Comparison of ENCODE assay signal across 8 mouse cellular contexts in the genomic region with DNA sequence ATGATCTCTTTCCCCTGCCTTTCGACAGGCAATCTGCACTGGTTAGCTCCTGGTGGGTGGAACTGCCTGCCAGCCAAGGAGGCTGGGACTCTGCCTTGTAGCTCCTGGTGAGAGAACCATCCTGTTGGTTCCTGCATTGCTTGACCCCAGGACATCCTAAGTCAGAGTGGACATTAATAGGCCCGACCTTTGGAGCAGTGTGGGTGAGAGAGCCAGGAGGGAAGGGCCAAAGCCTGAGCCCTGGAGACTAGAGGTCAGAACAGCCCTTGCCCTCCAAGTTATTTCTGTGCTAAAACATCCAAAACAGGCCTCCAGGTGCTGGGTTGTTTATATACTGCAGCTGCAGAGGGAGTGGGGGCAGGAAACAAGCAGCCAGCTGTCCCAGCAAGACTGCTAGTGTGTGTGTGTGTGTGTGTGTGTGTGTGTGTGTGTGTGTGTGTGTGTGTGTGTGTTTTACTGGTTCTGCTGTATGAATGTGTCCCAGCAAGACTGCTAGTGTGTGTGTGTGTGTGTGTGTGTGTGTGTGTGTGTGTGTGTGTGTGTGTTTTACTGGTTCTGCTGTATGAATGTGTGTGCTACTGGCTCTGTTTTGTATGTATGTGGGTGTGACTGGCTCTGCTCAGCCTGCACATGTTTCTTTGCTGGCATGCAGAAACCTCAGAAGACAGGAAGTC. TPM values are rescaled to one million over a fixed set of nuclear protein-coding genes. Genes with fewer than 3 reads are reported as not detected.
DNase-seq lines count a peak whose midpoint lies in the region; ATAC-seq and TF ChIP-seq lines count a peak whose summit lies in the region.

No protein-coding gene starts in this region.

- H3K27me3 ChIP-seq in MEL (ENCODE audit: control insufficient read depth in 1 of 2, insufficient read depth in 2 of 2, low read length in 2 of 2): no peaks in the 10 kb centered on the region
- no peaks in the 10 kb centered on the region for H3K27me3 ChIP-seq in kidney, postnatal 0 days (ENCODE audit: insufficient read depth, low read length)

- H3K79me2 ChIP-seq in MEL (ENCODE audit: control insufficient read depth, insufficient read depth, low read length, poor library complexity): no peaks in the 10 kb centered on the region

- no peaks in the 10 kb centered on the region for H3K9me3 ChIP-seq in MEL (replicated peaks; ENCODE audit: insufficient read depth, low read length)
- H3K9me3 ChIP-seq in kidney, postnatal 0 days (replicated peaks; ENCODE audit: low read length): no peaks in the 10 kb centered on the region

- ATAC-seq in kidney, postnatal 0 days (replicated peaks; ENCODE audit: low FRiP score, low read depth): peak; percentile 73

- H3K36me3 ChIP-seq in MEL (ENCODE audit: control insufficient read depth in 1 of 2, insufficient read depth in 2 of 2, low read length in 2 of 2): peaks cover 0 to 24% of the 10 kb centered on the region in 2 experiments; a peak in 2 of 4 replicates
- no peaks in the 10 kb centered on the region for H3K36me3 ChIP-seq in kidney, postnatal 0 days (ENCODE audit: insufficient read depth, low read length)

- peaks cover 23 to 29% of the 10 kb centered on the region in 2 experiments for H3K4me1 ChIP-seq in MEL (ENCODE audit: control insufficient read depth in 1 of 2, insufficient read depth in 2 of 2, low read length in 2 of 2)
- peaks cover 5% of the 10 kb centered on the region for H3K4me1 ChIP-seq in kidney, postnatal 0 days (replicated peaks; ENCODE audit: insufficient read depth, low read length)

- H3K27ac ChIP-seq in MEL (ENCODE audit: control insufficient read depth, low read depth, low read length): no peak overlapping the region
- H3K27ac ChIP-seq in kidney, postnatal 0 days: 0 out of 2 replicates have a peak overlapping the region, but pooled peaks have one; percentile 25

- TF ChIP-seq RAD21 in MEL (IDR thresholded peaks at IDR 0.05; ENCODE audit: low read depth, low read length): no peak

- no peak for TF ChIP-seq EP300 in MEL (IDR thresholded peaks at IDR 0.05; ENCODE audit: low read depth in 1 of 2, low read length in 2 of 2)

- TF ChIP-seq CTCF in MEL (IDR thresholded peaks at IDR 0.05 in 2 of 3, conservative IDR thresholded peaks at IDR 0.05 in 1 of 3; ENCODE audit: control insufficient read depth in 1 of 3, insufficient read depth in 1 of 3, low read depth in 2 of 3, low read length in 3 of 3, poor library complexity in 1 of 3, severe bottlenecking in 1 of 3): no peak
- no peak for TF ChIP-seq CTCF in kidney, postnatal 0 days (IDR thresholded peaks at IDR 0.05; ENCODE audit: low read depth)

- 10% methylated on average over 2 of the region's 2 CpGs for WGBS in kidney, postnatal 0 days

- H3K4me2 ChIP-seq in kidney, postnatal 0 days (ENCODE audit: low read length): no peak overlapping the region

- no peak overlapping the region for H3K4me3 ChIP-seq in MEL (ENCODE audit: control insufficient read depth in 1 of 2, insufficient read depth in 1 of 2, low read depth in 2 of 2, low read length in 2 of 2)
- no peak overlapping the region for H3K4me3 ChIP-seq in kidney, postnatal 0 days (replicated peaks; ENCODE audit: low read depth, low read length)

- DNase-seq in adrenal gland, adult (ENCODE audit: inconsistent age in 2 of 2, low spot score in 1 of 2): peak; percentile 46 to 72
- no peak for DNase-seq in adrenal gland, postnatal 4 days (ENCODE audit: low spot score in 2 of 2)
- DNase-seq in MEL (ENCODE audit: low read depth, low spot score): no peak
- DNase-seq in gastrocnemius, adult 8-10 months (ENCODE audit: low spot score in 2 of 2): peak; percentile 26 to 54
- DNase-seq in kidney, postnatal 0 days (ENCODE audit: low spot score): peak; percentile 70
- peak; percentile 46 to 67 for DNase-seq in lung, postnatal 4 days
- DNase-seq in thymus, postnatal 36 days: peak; percentile 83 to 87
- no peak for DNase-seq in layer of hippocampus, postnatal 10 days (ENCODE audit: low spot score in 2 of 2)

- no peak overlapping the region for H3K9ac ChIP-seq in MEL (ENCODE audit: control insufficient read depth, low read depth, low read length, poor library complexity, severe bottlenecking)
- no peak overlapping the region for H3K9ac ChIP-seq in kidney, postnatal 0 days (ENCODE audit: low read depth, low read length)

- TF ChIP-seq POLR2A in MEL (IDR thresholded peaks at IDR 0.05; ENCODE audit: control insufficient read depth in 1 of 2, insufficient read depth in 1 of 2, low read depth in 1 of 2, low read length in 2 of 2, poor library complexity in 1 of 2): no peak

TF ChIP-seq in MEL, 35 proteins besides CTCF, POLR2A, EP300 and RAD21:
- TF ChIP-seq MXI1 (IDR thresholded peaks at IDR 0.05; ENCODE audit: low read depth, low read length): peak; percentile 26; the same call in 1 of the 2 replicates
- TF ChIP-seq ETS1 (IDR thresholded peaks at IDR 0.05; ENCODE audit: low read depth, low read length): peak; percentile 60; the same call in 1 of the 2 replicates
- no peak for TF ChIP-seq NELFE (IDR thresholded peaks at IDR 0.05; ENCODE audit: low read depth, low read length)
- TF ChIP-seq MAFK (IDR thresholded peaks at IDR 0.05; ENCODE audit: borderline replicate concordance, low read depth, low read length): no peak
- TF ChIP-seq MAZ (IDR thresholded peaks at IDR 0.05; ENCODE audit: low read depth, low read length): no peak
- TF ChIP-seq ZMIZ1 (IDR thresholded peaks at IDR 0.05; ENCODE audit: low read depth, low read length): no peak
- no peak for TF ChIP-seq GABPA (IDR thresholded peaks at IDR 0.05; ENCODE audit: low read depth, low read length)
- no peak for TF ChIP-seq USF2 (IDR thresholded peaks at IDR 0.05; ENCODE audit: borderline replicate concordance in 1 of 2, insufficient read depth in 1 of 2, low read depth in 1 of 2, low read length in 2 of 2)
- no peak for TF ChIP-seq ZC3H11A (IDR thresholded peaks at IDR 0.05; ENCODE audit: low read depth, low read length)
- TF ChIP-seq SIN3A (IDR thresholded peaks at IDR 0.05; ENCODE audit: low read length): no peak
- no peak for TF ChIP-seq ELF1 (IDR thresholded peaks at IDR 0.05; ENCODE audit: low read depth, low read length)
- no peak for TF ChIP-seq POLR2AphosphoS5 (IDR thresholded peaks at IDR 0.05; ENCODE audit: borderline replicate concordance, low read depth, low read length)
- no peak for TF ChIP-seq TBP (IDR thresholded peaks at IDR 0.05; ENCODE audit: low read depth, low read length)
- no peak for TF ChIP-seq MYB (IDR thresholded peaks at IDR 0.05; ENCODE audit: low read depth, low read length)
- 0 out of 2 replicates have a peak, but pooled peaks have one; percentile 25 for TF ChIP-seq TCF12 (IDR thresholded peaks at IDR 0.05; ENCODE audit: low read depth, low read length)
- TF ChIP-seq NRF1 (IDR thresholded peaks at IDR 0.05; ENCODE audit: insufficient read depth, low read depth, low read length, poor library complexity, severe bottlenecking): no peak

RNA-seq across cellular contexts. Expression of a gene that starts 6.1 kb away (rescaled TPM):
- 10 to 100 TPM; 63.1 to 64.2 TPM for total RNA-seq in adrenal gland, postnatal 4 days (2021)
- 29.5 and 31.8 TPM in 2 replicates for total RNA-seq in MEL (2012; rRNA removed)
- polyA plus RNA-seq in MEL (2012; ENCODE audit: insufficient read depth in 1 of 2, insufficient read length in 2 of 2, low read depth in 1 of 2, low replicate concordance in 2 of 2, missing spikeins in 1 of 2): 100 to 1,000 TPM in 1 of 2 experiments, 10 to 100 TPM in 1; 39.5 to 135 TPM
- total RNA-seq in gastrocnemius, adult 8-10 months (2022): 10 to 100 TPM; 23.4 to 30.2 (median 28.0) TPM
- 19.3 and 19.8 TPM in 2 replicates for polyA plus RNA-seq in kidney, postnatal 0 days (2015; fragmentation: Nextera tagmentation; extraction: Ambion mirVana)
- total RNA-seq in layer of hippocampus, postnatal 10 days (2021): 100 to 1,000 TPM; 119 to 134 TPM

RNA-seq across cellular contexts. Expression of a gene that starts 43.5 kb away (rescaled TPM):
- total RNA-seq in adrenal gland, postnatal 4 days (2021): 1 to 10 TPM; 1.7 to 2.0 TPM
- total RNA-seq in MEL (2012; rRNA removed): 2.5 and 4.3 TPM in 2 replicates
- polyA plus RNA-seq in MEL (2012; ENCODE audit: insufficient read depth in 1 of 2, insufficient read length in 2 of 2, low read depth in 1 of 2, low replicate concordance in 2 of 2, missing spikeins in 1 of 2): 1 to 10 TPM in 1 of 2 experiments, not detected in 1; 4.1 TPM
- total RNA-seq in gastrocnemius, adult 8-10 months (2022): under 1 TPM in 1 of 4 experiments, not detected in 3; 0.16 TPM
- 0.57 and 0.68 TPM in 2 replicates for polyA plus RNA-seq in kidney, postnatal 0 days (2015; fragmentation: Nextera tagmentation; extraction: Ambion mirVana)
- 1 to 10 TPM; 1.8 to 2.2 TPM for total RNA-seq in layer of hippocampus, postnatal 10 days (2021)

Comparison
In these comparisons a context has a peak if more than half of its experiments do, and no peak if none do; other contexts are left out.
1. DNase-seq: peak in adrenal gland, adult (2 of 2), gastrocnemius, adult 8-10 months (2 of 2), kidney, postnatal 0 days (single experiment), lung, postnatal 4 days (2 of 2) and thymus, postnatal 36 days (2 of 2); none in adrenal gland, postnatal 4 days (0 of 2), MEL (single experiment) and layer of hippocampus, postnatal 10 days (0 of 2).